Mouse (Mus musculus): ENCODE measurements around the gene Tec. TPM values are rescaled to one million over a fixed set of nuclear protein-coding genes. Genes with fewer than 3 reads are reported as not detected.
A peak's percentile ranks its signal among the peaks of the same experiment; 100 is the strongest.

Gene Tec
- polyA plus RNA-seq, 1 experiment from 2014 or later = 10.0 TPM

GRCm38 (mm10) chr5:72861726-72862385 lies 6.4 kb downstream of the Tec start:
- peaks cover 14% of the 10 kb centered on the region for H3K27me3 ChIP-seq
- no peaks in the 10 kb centered on the region for H3K36me3 ChIP-seq
- ATAC-seq (ENCODE audit: low read depth) = no peak
- H3K4me1 ChIP-seq (replicated peaks) = 0 out of 2 replicates have a peak, but pooled peaks cover under 1% of the 10 kb centered on the region
- no peaks in the 10 kb centered on the region; the same call in 1 of the 2 replicates for H3K9me3 ChIP-seq
- no peak overlapping the region for H3K27ac ChIP-seq (replicated peaks)
- H3K9ac ChIP-seq = no peak overlapping the region
- H3K4me2 ChIP-seq = no peak overlapping the region
- no peak overlapping the region for H3K4me3 ChIP-seq
- WGBS = 80% methylated on average over 7 of the region's 7 CpGs

GRCm38 (mm10) chr5:72860899-72861298 lies 7.4 kb downstream of the Tec start:
- H3K27me3 ChIP-seq = 0 out of 2 replicates have a peak, but pooled peaks cover 4% of the 10 kb centered on the region
- 83% methylated on average over 8 of the region's 8 CpGs for WGBS

GRCm38 (mm10) chr5:72858306-72858705 lies 10.0 kb downstream of the Tec start:
- Histone ChIP-seq H3K27ac (replicated peaks) (no peak overlapping the region), H3K27me3 (no peaks in the 10 kb centered on the region), H3K36me3 (no peaks in the 10 kb centered on the region), H3K4me1 (replicated peaks) (peaks cover 13% of the 10 kb centered on the region; the same call in 1 of the 2 replicates), H3K4me3 (no peak overlapping the region), H3K4me2 (no peak overlapping the region), H3K9ac (no peak overlapping the region), H3K9me3 (no peaks in the 10 kb centered on the region; the same call in 1 of the 2 replicates)
- no peak for ATAC-seq (ENCODE audit: low read depth)
- 94% methylated on average over 12 of the region's 12 CpGs for WGBS

More at GRCm38 (mm10) chr5:72860899-72861298, 7.4 kb downstream of the Tec start:
- H3K36me3 ChIP-seq = no peaks in the 10 kb centered on the region
- H3K27ac ChIP-seq (replicated peaks) = no peak overlapping the region
- no peak for ATAC-seq (ENCODE audit: low read depth)
- no peak overlapping the region for H3K9ac ChIP-seq
- H3K9me3 ChIP-seq = no peaks in the 10 kb centered on the region; the same call in 1 of the 2 replicates
- H3K4me3 ChIP-seq = no peak overlapping the region
- no peak overlapping the region for H3K4me2 ChIP-seq
- no peaks in the 10 kb centered on the region; the same call in 1 of the 2 replicates for H3K4me1 ChIP-seq (replicated peaks)

GRCm38 (mm10) chr5:72857756-72858155 lies 10.5 kb downstream of the Tec start:
- no peaks in the 10 kb centered on the region; the same call in 1 of the 2 replicates for H3K9me3 ChIP-seq
- H3K36me3 ChIP-seq = no peaks in the 10 kb centered on the region
- 93% methylated on average over 4 of the region's 4 CpGs for WGBS
- H3K27me3 ChIP-seq = no peaks in the 10 kb centered on the region
- H3K9ac ChIP-seq = no peak overlapping the region
- no peak overlapping the region for H3K4me3 ChIP-seq
- ATAC-seq (ENCODE audit: low read depth) = no peak
- no peak overlapping the region for H3K4me2 ChIP-seq
- no peak overlapping the region for H3K27ac ChIP-seq (replicated peaks)
- H3K4me1 ChIP-seq (replicated peaks) = peaks cover 13% of the 10 kb centered on the region; the same call in 1 of the 2 replicates

- H3K9ac ChIP-seq = no peak overlapping the region
- peaks cover 13% of the 10 kb centered on the region; the same call in 1 of the 2 replicates for H3K4me1 ChIP-seq (replicated peaks)
- no peak for ATAC-seq (ENCODE audit: low read depth)
- H3K4me2 ChIP-seq = no peak overlapping the region
- H3K4me3 ChIP-seq = no peak overlapping the region
- H3K36me3 ChIP-seq = no peaks in the 10 kb centered on the region
- H3K27me3 ChIP-seq = no peaks in the 10 kb centered on the region
- no peaks in the 10 kb centered on the region; the same call in 1 of the 2 replicates for H3K9me3 ChIP-seq
- 87% methylated on average over 8 of the region's 8 CpGs for WGBS
- H3K27ac ChIP-seq (replicated peaks) = peak overlapping the region; percentile 59
These were observed 11.9 kb downstream of the Tec start for GRCm38 (mm10) chr5:72856255-72856878.

- peak overlapping the region; percentile 50 for H3K27ac ChIP-seq (replicated peaks)
- no peaks in the 10 kb centered on the region; the same call in 1 of the 2 replicates for H3K9me3 ChIP-seq
- peaks cover 13% of the 10 kb centered on the region; the same call in 1 of the 2 replicates for H3K4me1 ChIP-seq (replicated peaks)
- H3K4me2 ChIP-seq = no peak overlapping the region
- peak; percentile 89 for ATAC-seq (ENCODE audit: low read depth)
- no peak overlapping the region for H3K4me3 ChIP-seq
- 0% methylated on average over 3 of the region's 3 CpGs for WGBS
- H3K27me3 ChIP-seq = no peaks in the 10 kb centered on the region
- no peak overlapping the region for H3K9ac ChIP-seq
- no peaks in the 10 kb centered on the region for H3K36me3 ChIP-seq
These were observed 12.6 kb downstream of the Tec start for GRCm38 (mm10) chr5:72855685-72856124.

GRCm38 (mm10) chr5:72854141-72854990 lies 13.9 kb downstream of the Tec start:
- no peak overlapping the region for H3K4me2 ChIP-seq
- no peaks in the 10 kb centered on the region for H3K27me3 ChIP-seq
- 89% methylated on average over 6 of the region's 6 CpGs for WGBS

GRCm38 (mm10) chr5:72853365-72853764 lies 14.9 kb downstream of the Tec start:
- H3K4me1 ChIP-seq (replicated peaks) = peaks cover 14% of the 10 kb centered on the region; the same call in 1 of the 2 replicates

More at GRCm38 (mm10) chr5:72854141-72854990, 13.9 kb downstream of the Tec start:
- H3K4me1 ChIP-seq (replicated peaks) = peaks cover 13% of the 10 kb centered on the region; the same call in 1 of the 2 replicates
- H3K27ac ChIP-seq (replicated peaks) = no peak overlapping the region
- no peaks in the 10 kb centered on the region for H3K36me3 ChIP-seq
- H3K9ac ChIP-seq = no peak overlapping the region
- ATAC-seq (ENCODE audit: low read depth) = no peak
- no peak overlapping the region for H3K4me3 ChIP-seq
- H3K9me3 ChIP-seq = no peaks in the 10 kb centered on the region; the same call in 1 of the 2 replicates

GRCm38 (mm10) chr5:72852301-72852995 lies 15.8 kb downstream of the Tec start:
- Histone ChIP-seq H3K27ac (replicated peaks) (no peak overlapping the region), H3K4me1 (replicated peaks) (peaks cover 15% of the 10 kb centered on the region; the same call in 1 of the 2 replicates), H3K36me3 (no peaks in the 10 kb centered on the region), H3K9me3 (no peaks in the 10 kb centered on the region), H3K4me3 (no peak overlapping the region), H3K27me3 (no peaks in the 10 kb centered on the region), H3K4me2 (no peak overlapping the region), H3K9ac (no peak overlapping the region)
- 86% methylated on average over 7 of the region's 7 CpGs for whole genome bisulfite sequencing
- no peak for ATAC-seq (ENCODE audit: low read depth)

More at GRCm38 (mm10) chr5:72853365-72853764, 14.9 kb downstream of the Tec start:
- ATAC-seq (ENCODE audit: low read depth) = no peak
- Histone ChIP-seq H3K36me3 (no peaks in the 10 kb centered on the region), H3K27me3 (no peaks in the 10 kb centered on the region), H3K4me3 (no peak overlapping the region), H3K4me2 (no peak overlapping the region), H3K27ac (replicated peaks) (no peak overlapping the region), H3K9ac (no peak overlapping the region), H3K9me3 (no peaks in the 10 kb centered on the region)
- 87% methylated on average over 2 of the region's 2 CpGs for WGBS

GRCm38 (mm10) chr5:72851674-72852098 lies 16.6 kb downstream of the Tec start:
- no peaks in the 10 kb centered on the region for H3K27me3 ChIP-seq
- H3K4me2 ChIP-seq = no peak overlapping the region
- H3K4me1 ChIP-seq (replicated peaks) = peaks cover 18% of the 10 kb centered on the region; the same call in 1 of the 2 replicates
- H3K9me3 ChIP-seq = no peaks in the 10 kb centered on the region
- H3K4me3 ChIP-seq = no peak overlapping the region
- no peak overlapping the region for H3K9ac ChIP-seq
- ATAC-seq (ENCODE audit: low read depth) = no peak
- H3K36me3 ChIP-seq = no peaks in the 10 kb centered on the region
- no peak overlapping the region for H3K27ac ChIP-seq (replicated peaks)
- 92% methylated on average over 4 of the region's 4 CpGs for WGBS
